25 mouse cellular contexts compared by ENCODE assay signal in the genomic region with DNA sequence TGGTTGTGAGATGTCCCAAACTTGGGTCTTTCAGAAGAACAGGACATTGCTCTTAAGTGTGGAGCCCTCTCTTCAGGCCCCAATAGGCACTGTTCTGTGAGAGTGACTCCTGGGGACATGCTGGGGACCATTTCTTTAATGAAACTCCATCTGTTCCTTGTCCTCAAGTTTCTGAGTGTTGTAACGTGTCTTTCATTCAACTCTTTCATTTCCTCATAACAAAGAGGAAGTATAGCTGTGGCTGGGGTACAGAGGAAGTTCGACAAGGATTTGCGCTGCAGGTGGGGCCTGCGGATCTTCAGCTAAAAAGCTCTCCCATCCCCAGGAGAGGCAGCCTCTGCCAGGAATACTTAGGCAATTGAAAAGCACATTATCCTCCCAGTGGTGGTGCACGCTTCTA. TPM values are rescaled to one million over a fixed set of nuclear protein-coding genes. Genes with fewer than 3 reads are reported as not detected.
A peak's percentile ranks its signal among the peaks of the same experiment; 100 is the strongest.
DNase-seq lines count a peak whose midpoint lies in the region; ATAC-seq and TF ChIP-seq lines count a peak whose summit lies in the region.
"Had no signal": no experiment of that assay in that cellular context is flagged by ENCODE, and none has a peak within 500 bp of the region (broad histone marks: within the 10 kb centered on the region; RNA-seq: fewer than 3 reads in every experiment).

No protein-coding gene starts in this region.

- no peak for TF ChIP-seq EP300 in liver, postnatal 0 days (IDR thresholded peaks at IDR 0.05; ENCODE audit: low read depth)
- peak; percentile 89 for TF ChIP-seq EP300 in CH12.LX (IDR thresholded peaks at IDR 0.05; ENCODE audit: low read length)

- ATAC-seq in liver, postnatal 0 days = no peak
- no peak for ATAC-seq in liver, embryonic 12.5 days
- ATAC-seq in granulocyte monocyte progenitor cell, adult 5-6 weeks (replicated peaks; ENCODE audit: poor library complexity, severe bottlenecking) = peak; percentile 85

- 30% methylated on average over 5 of the region's 5 CpGs for WGBS in liver, postnatal 0 days (ENCODE audit: insufficient replicate concordance)
- 29% methylated on average over 5 of the region's 5 CpGs for WGBS in liver, embryonic 12.5 days (ENCODE audit: insufficient replicate concordance)

- H3K27me3 ChIP-seq in liver, postnatal 0 days (ENCODE audit: insufficient read depth, low read length) = no peaks in the 10 kb centered on the region
- no peaks in the 10 kb centered on the region for H3K27me3 ChIP-seq in liver, embryonic 12.5 days (replicated peaks)
- H3K27me3 ChIP-seq in CH12.LX (replicated peaks) = no peaks in the 10 kb centered on the region
- H3K27me3 ChIP-seq in splenic B cell, adult 2 months (ENCODE audit: control insufficient read depth, insufficient read depth, low read length, poor library complexity, severe bottlenecking) = no peaks in the 10 kb centered on the region
- H3K27me3 ChIP-seq: heart, embryonic 13.5 days; hindbrain, embryonic 12.5 days; limb, embryonic 13.5 days; lung, embryonic 15.5 days; stomach, embryonic 15.5 days had no signal

- H3K4me1 ChIP-seq in liver, postnatal 0 days (ENCODE audit: insufficient read depth) = peaks cover 9% of the 10 kb centered on the region
- H3K4me1 ChIP-seq in liver, embryonic 12.5 days = peaks cover 8% of the 10 kb centered on the region
- H3K4me1 ChIP-seq in CH12.LX (ENCODE audit: control insufficient read depth in 1 of 2, insufficient read depth in 2 of 2) = peaks cover 11 to 45% of the 10 kb centered on the region in 2 experiments

- in situ Hi-C loops in CH12.LX (cut with MboI; ENCODE audit: low pct_ligation_motif_present, low pct_unique_long_range_greater_than_20kb, low sequenced_read_pairs) = loop anchor here (5.0 kb wide), 1 partner anchor 37 kb away; no protein-coding TSS in a partner anchor

- peak overlapping the region; percentile 29 for H3K27ac ChIP-seq in liver, postnatal 0 days (ENCODE audit: low read depth)
- no peak overlapping the region for H3K27ac ChIP-seq in liver, embryonic 12.5 days
- H3K27ac ChIP-seq in CH12.LX (ENCODE audit: insufficient read depth, low read depth) = no peak overlapping the region
- no peak overlapping the region for H3K27ac ChIP-seq in left cerebral cortex, adult 2 months
- H3K27ac ChIP-seq: heart, embryonic 13.5 days; hindbrain, embryonic 12.5 days; limb, embryonic 13.5 days; lung, embryonic 15.5 days; stomach, embryonic 15.5 days had no signal

- H3K36me3 ChIP-seq in liver, postnatal 0 days (replicated peaks; ENCODE audit: insufficient read depth, low read length) = no peaks in the 10 kb centered on the region
- no peaks in the 10 kb centered on the region for H3K36me3 ChIP-seq in liver, embryonic 12.5 days
- H3K36me3 ChIP-seq in CH12.LX (replicated peaks in 1 of 2; ENCODE audit: control insufficient read depth in 1 of 2, insufficient read depth in 1 of 2, low read length in 1 of 2) = no peaks in the 10 kb centered on the region
- no peaks in the 10 kb centered on the region for H3K36me3 ChIP-seq in splenic B cell, adult 2 months (ENCODE audit: control insufficient read depth, insufficient read depth, low read length, poor library complexity, severe bottlenecking)
- H3K36me3 ChIP-seq: heart, embryonic 13.5 days; hindbrain, embryonic 12.5 days; limb, embryonic 13.5 days; lung, embryonic 15.5 days; stomach, embryonic 15.5 days had no signal

- H3K4me2 ChIP-seq in liver, postnatal 0 days (ENCODE audit: low read depth, low read length) = no peak overlapping the region
- H3K4me2 ChIP-seq in liver, embryonic 12.5 days = no peak overlapping the region
- no peak overlapping the region for H3K4me2 ChIP-seq in CH12.LX (ENCODE audit: insufficient read depth, low read depth, poor library complexity, severe bottlenecking)
- H3K4me2 ChIP-seq: heart, embryonic 13.5 days; hindbrain, embryonic 12.5 days; limb, embryonic 13.5 days; lung, embryonic 15.5 days; midbrain, embryonic 11.5 days; stomach, embryonic 15.5 days had no signal

- TF ChIP-seq RAD21 in CH12.LX (IDR thresholded peaks at IDR 0.05; ENCODE audit: low read depth, low read length) = no peak; the same call in 1 of the 2 replicates

- TF ChIP-seq CTCF in liver, postnatal 0 days (IDR thresholded peaks at IDR 0.05; ENCODE audit: low read depth) = no peak
- no peak for TF ChIP-seq CTCF in CH12.LX (conservative IDR thresholded peaks at IDR 0.05 in 1 of 2, IDR thresholded peaks at IDR 0.05 in 1 of 2; ENCODE audit: low read depth in 2 of 2, low read length in 2 of 2)
- TF ChIP-seq CTCF in left cerebral cortex, adult 2 months (IDR thresholded peaks at IDR 0.05) = no peak

- no peak for DNase-seq in liver, postnatal 0 days
- peak; percentile 71 for DNase-seq in CH12.LX (ENCODE audit: extremely low read depth)
- DNase-seq in splenic B cell, adult 2 months (ENCODE audit: low read depth, low spot score) = peak; percentile 78
- DNase-seq in left cerebral cortex, postnatal 14 days (ENCODE audit: low spot score in 2 of 2) = no peak
- no peak for DNase-seq in right cerebral cortex, postnatal 14 days
- DNase-seq in left cerebral cortex, adult 2 months (ENCODE audit: extremely low spot score in 1 of 2, low spot score in 2 of 2) = no peak
- DNase-seq: adrenal gland, postnatal 14 days; cerebellum, adult 11 months; cerebellum, postnatal 25 days; gastrocnemius, postnatal 14 days; right cerebral cortex, postnatal 4 days had no signal

- no peak overlapping the region for H3K9ac ChIP-seq in liver, postnatal 0 days (replicated peaks)
- no peak overlapping the region for H3K9ac ChIP-seq in liver, embryonic 12.5 days
- no peak overlapping the region for H3K9ac ChIP-seq in CH12.LX (ENCODE audit: insufficient read depth, low read depth)
- H3K9ac ChIP-seq: heart, embryonic 13.5 days; hindbrain, embryonic 12.5 days; limb, embryonic 13.5 days; lung, embryonic 15.5 days; stomach, embryonic 15.5 days had no signal

- intact Hi-C loops in left cerebral cortex, postnatal 14 days (cut with DNase I) = no loop called here
- intact Hi-C loops in left cerebral cortex, adult 2 months (cut with DNase I) = no loop called here

- no peaks in the 10 kb centered on the region for H3K9me3 ChIP-seq in liver, postnatal 0 days (ENCODE audit: low read length)
- no peaks in the 10 kb centered on the region for H3K9me3 ChIP-seq in liver, embryonic 12.5 days (replicated peaks)
- H3K9me3 ChIP-seq in CH12.LX (replicated peaks; ENCODE audit: low read length) = no peaks in the 10 kb centered on the region
- H3K9me3 ChIP-seq: heart, embryonic 13.5 days; hindbrain, embryonic 12.5 days; limb, embryonic 13.5 days; lung, embryonic 15.5 days; stomach, embryonic 15.5 days had no signal

- no peak for TF ChIP-seq POLR2A in CH12.LX (IDR thresholded peaks at IDR 0.05; ENCODE audit: low read depth, low read length)

- dilution Hi-C loops in CH12.LX (cut with MboI; ENCODE audit: extremely low pct_ligation_motif_present, extremely low pct_unique_long_range_greater_than_20kb, low sequenced_read_pairs) = no loop called here

- H3K4me3 ChIP-seq in liver, postnatal 0 days (ENCODE audit: low read depth, low read length) = no peak overlapping the region
- no peak overlapping the region for H3K4me3 ChIP-seq in liver, embryonic 12.5 days
- no peak overlapping the region for H3K4me3 ChIP-seq in CH12.LX (replicated peaks in 1 of 3; ENCODE audit: low read depth in 2 of 3, low read length in 2 of 3, poor library complexity in 1 of 3)
- H3K4me3 ChIP-seq in left cerebral cortex, adult 2 months = no peak overlapping the region
- H3K4me3 ChIP-seq: heart, embryonic 13.5 days; hindbrain, embryonic 12.5 days; limb, embryonic 13.5 days; lung, embryonic 15.5 days; stomach, embryonic 15.5 days had no signal

- no peaks in the 10 kb centered on the region for H3K79me2 ChIP-seq in CH12.LX (replicated peaks; ENCODE audit: control insufficient read depth, extremely low read depth, insufficient read depth, poor library complexity, severe bottlenecking)

RNA-seq across cellular contexts. Expression of gene Dtx2, which starts 4.0 kb away (rescaled TPM):
- polyA plus RNA-seq in liver, postnatal 0 days (2015; fragmentation: Nextera tagmentation; extraction: Ambion mirVana) = 4.8 and 4.9 TPM in 2 replicates
- polyA plus RNA-seq in liver, embryonic 12.5 days (2016; fragmentation: Nextera tagmentation; extraction: Ambion mirVana) = 11.3 and 12.5 TPM in 2 replicates
- 20.4 and 22.0 TPM in 2 replicates for total RNA-seq in CH12.LX (2012; rRNA removed)
- total RNA-seq in CH12.LX (2014; rRNA removed) = 14.0 and 16.0 TPM in 2 replicates
- 35.1 and 43.7 TPM in 2 replicates for polyA plus RNA-seq in CH12.LX (2012; ENCODE audit: insufficient read length, low read depth)
- total RNA-seq in granulocyte monocyte progenitor cell, adult 5-6 weeks (2014; fragmentation: Nextera tagmentation) = 17.1 and 20.2 TPM in 2 replicates
- 6.4 and 8.1 TPM in 2 replicates for total RNA-seq in granulocyte monocyte progenitor cell, adult 5-6 weeks (2017)
- 1 to 10 TPM; 8.6 to 9.1 TPM for total RNA-seq in left cerebral cortex, postnatal 14 days (2021)
- total RNA-seq in left cerebral cortex, adult 2 months (2021) = 1 to 10 TPM; 8.0 to 9.5 TPM

RNA-seq across cellular contexts. Expression of gene Zp3, which starts 10.7 kb away (rescaled TPM):
- not detected in 2 replicates for polyA plus RNA-seq in liver, postnatal 0 days (2015; fragmentation: Nextera tagmentation; extraction: Ambion mirVana)
- polyA plus RNA-seq in liver, embryonic 12.5 days (2016; fragmentation: Nextera tagmentation; extraction: Ambion mirVana) = not detected in 2 replicates
- 0.13 TPM in 1 of 2 replicates, not detected in the other for total RNA-seq in CH12.LX (2012; rRNA removed)
- total RNA-seq in CH12.LX (2014; rRNA removed) = not detected in 2 replicates
- polyA plus RNA-seq in CH12.LX (2012; ENCODE audit: insufficient read length, low read depth) = not detected in 2 replicates
- not detected in 2 replicates for total RNA-seq in granulocyte monocyte progenitor cell, adult 5-6 weeks (2014; fragmentation: Nextera tagmentation)
- total RNA-seq in granulocyte monocyte progenitor cell, adult 5-6 weeks (2017) = not detected in 2 replicates
- not detected for total RNA-seq in left cerebral cortex, postnatal 14 days (2021)
- total RNA-seq in left cerebral cortex, adult 2 months (2021) = not detected
- total RNA-seq: adrenal gland, postnatal 14 days; gastrocnemius, postnatal 14 days; layer of hippocampus, adult 18-20 months; left cerebral cortex, adult 8-10 months had no signal
- polyA plus RNA-seq: embryonic facial prominence, embryonic 11.5 days; intestine, embryonic 14.5 days; kidney, embryonic 14.5 days; lung, embryonic 15.5 days; midbrain, embryonic 11.5 days; urinary bladder, adult 2 months had no signal

RNA-seq across cellular contexts. Expression of gene Ssc4d, which starts 16.3 kb away (rescaled TPM):
- polyA plus RNA-seq in liver, postnatal 0 days (2015; fragmentation: Nextera tagmentation; extraction: Ambion mirVana) = 1.7 and 1.9 TPM in 2 replicates
- polyA plus RNA-seq in liver, embryonic 12.5 days (2016; fragmentation: Nextera tagmentation; extraction: Ambion mirVana) = 2.0 TPM in 2 replicates
- total RNA-seq in CH12.LX (2012; rRNA removed) = 1.7 and 2.0 TPM in 2 replicates
- 1.8 and 2.9 TPM in 2 replicates for total RNA-seq in CH12.LX (2014; rRNA removed)
- 1.8 and 1.9 TPM in 2 replicates for polyA plus RNA-seq in CH12.LX (2012; ENCODE audit: insufficient read length, low read depth)
- total RNA-seq in granulocyte monocyte progenitor cell, adult 5-6 weeks (2014; fragmentation: Nextera tagmentation) = 1.8 and 5.0 TPM in 2 replicates
- total RNA-seq in granulocyte monocyte progenitor cell, adult 5-6 weeks (2017) = 0.90 TPM in 1 of 2 replicates, not detected in the other
- 1 to 10 TPM; 1.4 to 1.5 TPM for total RNA-seq in left cerebral cortex, postnatal 14 days (2021)
- 1 to 10 TPM; 1.3 to 1.5 TPM for total RNA-seq in left cerebral cortex, adult 2 months (2021)

RNA-seq across cellular contexts. Expression of gene Upk3b, which starts 47.7 kb away (rescaled TPM):
- 4.0 and 4.7 TPM in 2 replicates for polyA plus RNA-seq in liver, postnatal 0 days (2015; fragmentation: Nextera tagmentation; extraction: Ambion mirVana)
- 6.9 TPM in 2 replicates for polyA plus RNA-seq in liver, embryonic 12.5 days (2016; fragmentation: Nextera tagmentation; extraction: Ambion mirVana)
- total RNA-seq in CH12.LX (2012; rRNA removed) (not detected in 2 replicates), CH12.LX (2014; rRNA removed) (not detected in 2 replicates)
- polyA plus RNA-seq in CH12.LX (2012; ENCODE audit: insufficient read length, low read depth) = 0.09 TPM in 1 of 2 replicates, not detected in the other
- total RNA-seq in granulocyte monocyte progenitor cell, adult 5-6 weeks (2014; fragmentation: Nextera tagmentation) = not detected in 2 replicates
- 0.04 TPM in 1 of 2 replicates, not detected in the other for total RNA-seq in granulocyte monocyte progenitor cell, adult 5-6 weeks (2017)
- not detected for total RNA-seq in left cerebral cortex, postnatal 14 days (2021)
- total RNA-seq in left cerebral cortex, adult 2 months (2021) = not detected
- total RNA-seq: gastrocnemius, postnatal 14 days; layer of hippocampus, adult 18-20 months; left cerebral cortex, adult 8-10 months had no signal
- polyA plus RNA-seq: midbrain, embryonic 11.5 days had no signal

RNA-seq across cellular contexts. Expression of gene Ywhag, which starts 56.2 kb away (rescaled TPM):
- polyA plus RNA-seq in liver, postnatal 0 days (2015; fragmentation: Nextera tagmentation; extraction: Ambion mirVana) = 56.7 and 66.8 TPM in 2 replicates
- 121 and 128 TPM in 2 replicates for polyA plus RNA-seq in liver, embryonic 12.5 days (2016; fragmentation: Nextera tagmentation; extraction: Ambion mirVana)
- total RNA-seq in CH12.LX (2012; rRNA removed) = 77.3 and 89.2 TPM in 2 replicates
- total RNA-seq in CH12.LX (2014; rRNA removed) = 46.4 and 55.3 TPM in 2 replicates
- polyA plus RNA-seq in CH12.LX (2012; ENCODE audit: insufficient read length, low read depth) = 233 and 239 TPM in 2 replicates
- 97.2 and 120 TPM in 2 replicates for total RNA-seq in granulocyte monocyte progenitor cell, adult 5-6 weeks (2014; fragmentation: Nextera tagmentation)
- total RNA-seq in granulocyte monocyte progenitor cell, adult 5-6 weeks (2017) = 92.2 and 107 TPM in 2 replicates
- total RNA-seq in left cerebral cortex, postnatal 14 days (2021) = 1,000 to 10,000 TPM; 1,469 to 1,528 TPM
- total RNA-seq in left cerebral cortex, adult 2 months (2021) = 1,000 to 10,000 TPM; 1,191 to 1,224 TPM

Comparison
In these comparisons a context has a peak if more than half of its experiments do, and no peak if none do; other contexts are left out.
1. DNase-seq: peak in CH12.LX (single experiment) and splenic B cell, adult 2 months (single experiment); none in liver, postnatal 0 days (single experiment), left cerebral cortex, postnatal 14 days (0 of 2), right cerebral cortex, postnatal 14 days (single experiment) and left cerebral cortex, adult 2 months (0 of 2).